Mouse (Mus musculus) limb, embryonic 14.5 days (tissue): ENCODE results near the gene Nt5c3. TPM values are rescaled to one million over a fixed set of nuclear protein-coding genes. Genes with fewer than 3 reads are reported as not detected.
A peak's percentile ranks its signal among the peaks of the same experiment; 100 is the strongest.

Experiments
- ATAC-seq: fragments of 200-750 bp; cut with Nextera tagmentation; 2 replicates; pipeline ENCODE4 v1.8.0; 2017; ENCODE audit warnings: low read depth, moderate number of reproducible peaks, moderate TSS enrichment; ENCODE audit not compliant: low FRiP score
- DNase-seq: peaks from one replicate; pipeline ENCODE4 v3.0.0-alpha.2; 2015; ENCODE audit warnings: low spot score
- H3K27ac ChIP-seq: fragments of 300-500 bp; sonication (generic); replicated peaks from 2 replicates; pipeline ENCODE4 v1.5.1; 2014; ENCODE audit warnings: low read depth, mild to moderate bottlenecking, low read length, moderate library complexity, mixed read lengths
- H3K27me3 ChIP-seq: fragments of 300-500 bp; sonication (generic); 2 replicates; pipeline ENCODE4 v1.6.1; 2014; ENCODE audit warnings: low read length, mixed read lengths; ENCODE audit not compliant: control insufficient read depth, insufficient read depth
- H3K36me3 ChIP-seq: fragments of 300-500 bp; sonication (generic); 2 replicates; pipeline ENCODE4 v1.6.1; 2014; ENCODE audit warnings: mild to moderate bottlenecking, low read length, moderate library complexity, mixed read lengths; ENCODE audit not compliant: control insufficient read depth, insufficient read depth
- H3K4me1 ChIP-seq: fragments of 300-500 bp; sonication (generic); 2 replicates; pipeline ENCODE4 v1.6.1; 2014; ENCODE audit warnings: antibody characterized with exemption, low read length, mixed read lengths; ENCODE audit not compliant: control insufficient read depth, insufficient read depth
- H3K4me2 ChIP-seq: fragments of 300-500 bp; sonication (generic); replicated peaks from 2 replicates; pipeline ENCODE4 v1.6.1; 2014; ENCODE audit warnings: low read depth, mild to moderate bottlenecking, low read length, moderate library complexity; ENCODE audit not compliant: severe bottlenecking
- H3K4me3 ChIP-seq: fragments of 300-500 bp; sonication (generic); replicated peaks from 2 replicates; pipeline ENCODE4 v1.5.1; 2014; ENCODE audit warnings: low read length
- H3K9ac ChIP-seq: fragments of 300-500 bp; sonication (generic); 2 replicates; pipeline ENCODE4 v1.6.1; 2014; ENCODE audit warnings: mild to moderate bottlenecking, low read depth, low read length, moderate library complexity; ENCODE audit not compliant: severe bottlenecking
- H3K9me3 ChIP-seq: fragments of 300-500 bp; sonication (generic); 2 replicates; pipeline ENCODE4 v1.6.1; 2016; ENCODE audit warnings: low read length; ENCODE audit not compliant: control insufficient read depth
- POLR2A ChIP-seq: fragments of 200-500 bp; IDR thresholded peaks from 2 replicates; pipeline ENCODE4 v1.8.0; 2012; ENCODE audit warnings: inconsistent platforms, mild to moderate bottlenecking, moderate library complexity, borderline replicate concordance; ENCODE audit not compliant: insufficient read depth, insufficient read length; ENCODE audit errors: extremely low read depth
- WGBS: fragments of 180-500 bp; shearing (Covaris S2); extraction: QIAGEN DNeasy Blood & Tissue Kit; methylation state at CpG from one replicate; pipeline ENCODE4 v1.1.7; 2014; 5-methylcytosine and 5-hydroxymethylcytosine counted together
- polyA plus RNA-seq, 2 experiments: library from polyadenylated mRNA; depleted of rRNA in 1 of 2; stranded (reverse) in 1 of 2; unstranded in 1 of 2; fragments of >200 nt; fragmentation: Nextera tagmentation in 1 of 2; extraction: Ambion mirVana in 1 of 2; gene quantifications; 2 replicates each; pipeline versions ENCODE4 v1.2.1 to v1.2.3; 2012 to 2014

The Nt5c3 gene
- polyA plus RNA-seq (2012; rRNA removed): 18.8 and 22.7 TPM in 2 replicates
- polyA plus RNA-seq (2014; fragmentation: Nextera tagmentation; extraction: Ambion mirVana): 60.3 and 62.9 TPM in 2 replicates

DNA sequence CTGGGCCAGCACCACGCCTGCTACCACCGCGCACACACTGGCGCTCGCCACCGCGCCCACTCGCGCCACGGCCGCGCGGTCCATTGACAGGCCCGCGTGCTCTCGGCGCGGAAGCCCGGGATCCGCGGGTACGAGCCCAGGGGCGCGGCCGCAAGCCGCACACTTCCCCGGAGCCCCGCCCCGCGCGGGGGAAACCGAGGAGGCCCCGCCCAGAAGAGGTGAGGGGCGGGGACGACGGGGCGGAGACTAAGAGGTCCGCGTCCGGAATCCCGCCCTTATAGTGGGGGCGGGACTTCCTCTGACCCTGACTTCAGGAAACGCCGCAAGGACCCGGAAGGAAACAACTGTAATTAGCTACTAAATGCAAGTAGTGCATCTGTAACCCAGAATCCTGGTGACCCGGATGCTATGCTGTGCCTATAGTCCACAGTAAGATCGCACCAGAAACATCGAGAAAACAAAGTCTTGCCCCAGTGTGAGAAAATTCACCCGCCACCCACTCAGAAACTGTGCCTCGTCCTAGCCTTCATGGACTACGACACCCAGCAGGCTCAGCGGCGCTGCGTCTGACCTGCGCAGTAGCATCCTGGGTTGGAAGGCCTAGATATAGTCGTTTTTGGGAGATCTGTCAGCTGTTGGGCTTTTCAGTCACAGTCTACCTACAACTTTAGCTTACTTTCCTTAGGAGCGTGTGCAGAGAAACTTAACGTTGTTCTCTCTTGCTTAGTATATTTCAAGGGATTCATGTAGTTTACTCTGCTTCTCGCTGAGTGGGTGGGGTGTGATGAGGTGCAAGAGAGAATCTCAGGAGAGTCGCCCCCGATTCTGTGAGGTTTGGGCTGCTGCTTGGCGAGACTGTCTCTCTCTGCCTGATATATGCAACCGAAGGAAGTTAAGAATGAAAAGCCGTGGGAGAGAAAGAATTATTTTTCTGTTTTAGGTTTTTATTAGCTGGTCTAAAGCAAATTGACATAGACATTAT, at the start of gene Nt5c3, which contains the start of gene Vmn1r4:
Gene Nt5c3 (minus strand): TSS at position 207 of the 982 bp plus-strand sequence.
Gene Vmn1r4 (plus strand): TSS at position 290 of the 982 bp plus-strand sequence.
- H3K27me3 ChIP-seq: no peaks in the 10 kb centered on the region
- ATAC-seq (peak; percentile 99), DNase-seq (peak; percentile 98)
- no peaks in the 10 kb centered on the region for H3K36me3 ChIP-seq
- TF ChIP-seq POLR2A: 0 out of 2 replicates have a peak, but pooled peaks have one; percentile 31
- peak within 1 kb of the TSS; percentile 54 for H3K4me2 ChIP-seq
- no peaks in the 10 kb centered on the region; the same call in 1 of the 2 replicates for H3K9me3 ChIP-seq
- H3K27ac ChIP-seq: peak within 1 kb of the TSS; percentile 88
- peaks cover 2% of the 10 kb centered on the region; the same call in 1 of the 2 replicates for H3K4me1 ChIP-seq
- peak within 1 kb of the TSS; percentile 76 for H3K9ac ChIP-seq
- WGBS: 3% methylated on average over 59 of the region's 64 CpGs
- H3K4me3 ChIP-seq: peak within 1 kb of the TSS; percentile 70

DNA sequence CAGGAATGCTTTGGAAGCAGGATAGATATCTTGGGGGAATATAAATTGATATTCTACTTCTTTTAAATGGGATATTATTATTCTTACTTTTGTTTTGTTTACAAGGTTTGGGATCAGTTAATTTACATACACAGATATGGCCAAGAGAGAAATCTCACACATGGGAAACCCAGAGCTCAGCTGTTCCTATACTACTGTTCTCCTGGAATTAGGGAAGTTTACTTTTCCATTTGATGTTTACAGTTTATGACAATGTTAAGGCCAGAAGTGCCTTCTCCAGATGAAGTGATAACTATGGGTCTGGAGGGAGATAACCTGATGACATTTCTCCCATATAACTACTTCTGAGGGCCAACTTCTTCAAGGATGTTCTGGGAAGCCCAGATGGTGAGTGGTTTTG, 46.2 kb upstream of the Nt5c3 start, which contains the start of gene Vmn1r5:
Gene Vmn1r5 (plus strand): TSS at position 301 of the 400 bp plus-strand sequence.
- Histone ChIP-seq H3K27ac (no peak within 1 kb of the TSS), H3K9me3 (no peaks in the 10 kb centered on the region), H3K4me2 (no peak within 1 kb of the TSS), H3K4me1 (no peaks in the 10 kb centered on the region), H3K4me3 (no peak within 1 kb of the TSS), H3K36me3 (no peaks in the 10 kb centered on the region), H3K27me3 (no peaks in the 10 kb centered on the region), H3K9ac (no peak within 1 kb of the TSS)
- no peak for TF ChIP-seq POLR2A
- ATAC-seq (no peak), DNase-seq (no peak)

DNA sequence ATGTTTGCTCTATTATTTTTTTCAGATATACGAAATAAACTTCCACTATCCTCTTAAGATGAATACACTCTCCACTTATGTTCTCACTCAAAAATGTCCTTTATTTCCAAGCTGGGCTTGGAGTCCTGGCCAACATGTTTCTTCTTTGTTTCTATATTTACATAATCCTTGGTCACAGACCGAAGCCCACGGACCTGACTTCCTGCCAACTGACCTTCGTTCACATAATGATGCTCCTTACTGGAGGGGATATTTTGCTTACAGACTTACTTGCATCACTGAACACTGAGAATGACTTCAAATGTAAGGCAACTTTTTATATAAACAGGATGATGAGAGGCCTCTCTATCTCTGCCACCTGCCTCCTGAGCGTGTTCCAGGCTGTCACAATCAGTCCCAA, 32.7 kb upstream of the Nt5c3 start:
- TF ChIP-seq POLR2A: no peak
- WGBS: 82% methylated on average over 5 of the region's 5 CpGs
- Histone ChIP-seq H3K4me2 (no peak overlapping the region), H3K4me3 (no peak overlapping the region), H3K36me3 (no peaks in the 10 kb centered on the region), H3K9me3 (no peaks in the 10 kb centered on the region), H3K27ac (no peak overlapping the region), H3K4me1 (no peaks in the 10 kb centered on the region), H3K27me3 (no peaks in the 10 kb centered on the region), H3K9ac (no peak overlapping the region)
- ATAC-seq (no peak), DNase-seq (no peak)

DNA sequence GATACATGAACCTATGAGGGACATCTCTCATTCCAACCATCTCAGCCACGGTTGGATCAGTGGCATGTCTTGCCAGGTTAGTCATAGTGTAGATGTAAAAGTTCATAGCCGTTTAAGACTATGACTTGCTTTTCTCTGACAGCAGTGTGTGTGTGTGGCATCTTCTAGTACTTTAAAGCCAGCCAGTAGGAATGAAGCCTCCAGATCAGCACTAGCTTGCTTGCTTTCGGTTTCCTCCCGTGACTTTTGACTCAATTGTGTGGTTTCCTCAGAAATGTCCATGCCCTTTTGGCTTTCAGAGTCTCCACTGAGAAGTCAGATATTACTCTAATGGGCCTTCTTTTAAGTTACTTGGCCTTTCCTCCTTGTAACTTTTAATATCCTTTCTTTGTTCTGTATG, 10.6 kb upstream of the Nt5c3 start:
- Histone ChIP-seq H3K27ac (no peak overlapping the region), H3K36me3 (no peaks in the 10 kb centered on the region), H3K4me3 (no peak overlapping the region), H3K4me2 (no peak overlapping the region), H3K4me1 (no peaks in the 10 kb centered on the region), H3K27me3 (no peaks in the 10 kb centered on the region), H3K9ac (no peak overlapping the region), H3K9me3 (no peaks in the 10 kb centered on the region)
- no peak for ATAC-seq
- 85% methylated on average over 4 of the region's 4 CpGs for WGBS
- TF ChIP-seq POLR2A: no peak
- no peak for DNase-seq

DNA sequence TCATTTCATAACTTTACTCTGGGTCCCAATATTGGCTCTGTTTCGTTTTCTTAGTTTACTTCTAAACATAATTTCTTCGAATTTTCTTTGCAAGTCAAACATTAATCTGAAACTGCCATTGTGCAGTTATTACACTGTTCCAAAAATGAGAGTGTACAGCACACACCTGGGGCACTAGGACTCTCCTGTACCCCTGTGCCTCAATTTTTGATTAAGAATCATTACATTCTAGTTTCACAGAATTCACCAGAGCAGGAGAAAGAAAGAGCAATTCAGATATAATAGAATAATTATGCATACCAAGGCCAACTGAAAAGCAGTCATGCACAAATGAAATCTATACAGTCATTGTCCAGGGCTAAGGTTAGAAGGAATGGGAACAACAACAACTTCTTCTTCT, 8.7 kb upstream of the Nt5c3 start:
- WGBS: 62% methylated on average over 2 of the region's 2 CpGs
- no peaks in the 10 kb centered on the region; the same call in 1 of the 2 replicates for H3K9me3 ChIP-seq
- ATAC-seq: no peak

More for the DNA sequence above, 8.7 kb upstream of the Nt5c3 start:
- no peaks in the 10 kb centered on the region for H3K27me3 ChIP-seq
- no peak overlapping the region for H3K27ac ChIP-seq
- no peak for TF ChIP-seq POLR2A
- H3K4me3 ChIP-seq: no peak overlapping the region
- no peak overlapping the region for H3K9ac ChIP-seq
- no peak for DNase-seq
- no peaks in the 10 kb centered on the region for H3K4me1 ChIP-seq
- no peak overlapping the region for H3K4me2 ChIP-seq
- H3K36me3 ChIP-seq: no peaks in the 10 kb centered on the region
